14 mouse cellular contexts compared by ENCODE assay signal in the genomic region with DNA sequence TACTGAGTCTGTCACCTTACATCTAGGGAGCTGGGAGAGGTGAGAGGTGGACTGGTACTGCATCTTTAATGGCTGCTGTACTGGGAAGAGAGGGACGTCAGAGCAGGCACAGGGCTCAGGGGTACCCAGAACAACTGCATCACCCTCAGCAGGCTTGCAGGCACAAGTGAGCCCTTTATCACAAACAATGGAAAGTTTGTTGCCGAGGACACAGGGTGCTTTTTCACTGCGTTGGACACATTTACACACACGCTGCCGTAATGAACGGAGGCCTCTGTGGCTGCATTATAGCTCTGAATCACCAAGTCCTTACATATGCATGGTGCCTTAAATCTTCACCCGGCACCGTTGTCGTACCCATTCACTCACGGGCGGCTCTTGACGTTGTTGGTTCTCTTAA.
DNase-seq lines count a peak whose midpoint lies in the region; ATAC-seq and TF ChIP-seq lines count a peak whose summit lies in the region.
"Had no signal": no experiment of that assay in that cellular context is flagged by ENCODE, and none has a peak within 500 bp of the region (broad histone marks: within the 10 kb centered on the region; RNA-seq: fewer than 3 reads in every experiment).

No protein-coding gene starts in this region.

- WGBS in forebrain, postnatal 0 days: 34% methylated on average over 12 of the region's 12 CpGs
- 29% methylated on average over 12 of the region's 12 CpGs for WGBS in forebrain, embryonic 16.5 days
- 76% methylated on average over 12 of the region's 12 CpGs for WGBS in midbrain, postnatal 0 days
- 63% methylated on average over 12 of the region's 12 CpGs for WGBS in midbrain, embryonic 15.5 days
- WGBS in heart, embryonic 12.5 days: 79% methylated on average over 12 of the region's 12 CpGs

- peak; percentile 29; the same call in 1 of the 2 replicates for ATAC-seq in forebrain, postnatal 0 days
- no peak for ATAC-seq in forebrain, embryonic 16.5 days
- no peak for ATAC-seq in midbrain, postnatal 0 days (ENCODE audit: low FRiP score)
- no peak for ATAC-seq in midbrain, embryonic 15.5 days (replicated peaks)
- ATAC-seq in heart, embryonic 12.5 days (ENCODE audit: insufficient number of reproducible peaks, low FRiP score): no peak

- H3K4me2 ChIP-seq in forebrain, postnatal 0 days (ENCODE audit: low read depth): no peak overlapping the region
- no peak overlapping the region for H3K4me2 ChIP-seq in forebrain, embryonic 16.5 days (ENCODE audit: low read length)
- H3K4me2 ChIP-seq in midbrain, postnatal 0 days (ENCODE audit: low read depth, low read length, poor library complexity, severe bottlenecking): no peak overlapping the region
- H3K4me2 ChIP-seq in midbrain, embryonic 15.5 days: no peak overlapping the region
- no peak overlapping the region for H3K4me2 ChIP-seq in heart, embryonic 12.5 days
- H3K4me2 ChIP-seq: hindbrain, embryonic 14.5 days; liver, embryonic 11.5 days; midbrain, embryonic 11.5 days had no signal

- no peaks in the 10 kb centered on the region for H3K36me3 ChIP-seq in forebrain, postnatal 0 days (ENCODE audit: insufficient read depth)
- H3K36me3 ChIP-seq in forebrain, embryonic 16.5 days (ENCODE audit: control insufficient read depth, insufficient read depth): no peaks in the 10 kb centered on the region
- H3K36me3 ChIP-seq in midbrain, postnatal 0 days (ENCODE audit: insufficient read depth, low read length): no peaks in the 10 kb centered on the region
- H3K36me3 ChIP-seq in midbrain, embryonic 15.5 days (replicated peaks): no peaks in the 10 kb centered on the region
- no peaks in the 10 kb centered on the region for H3K36me3 ChIP-seq in heart, embryonic 12.5 days

- H3K27me3 ChIP-seq in forebrain, postnatal 0 days (ENCODE audit: insufficient read depth, low read length): no peaks in the 10 kb centered on the region
- no peaks in the 10 kb centered on the region for H3K27me3 ChIP-seq in forebrain, embryonic 16.5 days (replicated peaks; ENCODE audit: control insufficient read depth, insufficient read depth, low read length)
- no peaks in the 10 kb centered on the region for H3K27me3 ChIP-seq in midbrain, postnatal 0 days (ENCODE audit: insufficient read depth, low read length)
- no peaks in the 10 kb centered on the region for H3K27me3 ChIP-seq in midbrain, embryonic 15.5 days (replicated peaks)
- H3K27me3 ChIP-seq in heart, embryonic 12.5 days (replicated peaks): no peaks in the 10 kb centered on the region

- H3K9ac ChIP-seq in forebrain, postnatal 0 days: no peak overlapping the region
- H3K9ac ChIP-seq in forebrain, embryonic 16.5 days (replicated peaks; ENCODE audit: low read depth, low read length): no peak overlapping the region
- no peak overlapping the region for H3K9ac ChIP-seq in midbrain, postnatal 0 days (replicated peaks; ENCODE audit: low read length, poor library complexity, severe bottlenecking)
- H3K9ac ChIP-seq in midbrain, embryonic 15.5 days: no peak overlapping the region
- no peak overlapping the region for H3K9ac ChIP-seq in heart, embryonic 12.5 days
- H3K9ac ChIP-seq: hindbrain, embryonic 14.5 days had no signal

- TF ChIP-seq CTCF in forebrain, postnatal 0 days (IDR thresholded peaks at IDR 0.05; ENCODE audit: low read depth): no peak
- no peak for TF ChIP-seq CTCF in midbrain, postnatal 0 days (IDR thresholded peaks at IDR 0.05)

- no peak overlapping the region for H3K27ac ChIP-seq in forebrain, postnatal 0 days (ENCODE audit: low read depth, low read length)
- H3K27ac ChIP-seq in forebrain, embryonic 16.5 days (ENCODE audit: low read length): no peak overlapping the region
- no peak overlapping the region for H3K27ac ChIP-seq in midbrain, postnatal 0 days (ENCODE audit: low read depth, low read length)
- no peak overlapping the region for H3K27ac ChIP-seq in midbrain, embryonic 15.5 days
- no peak overlapping the region for H3K27ac ChIP-seq in heart, embryonic 12.5 days (ENCODE audit: poor library complexity, severe bottlenecking)
- H3K27ac ChIP-seq: hindbrain, embryonic 14.5 days had no signal

- no peaks in the 10 kb centered on the region for H3K4me1 ChIP-seq in forebrain, postnatal 0 days (ENCODE audit: insufficient read depth)
- 0 out of 2 replicates have a peak, but pooled peaks cover 2% of the 10 kb centered on the region for H3K4me1 ChIP-seq in forebrain, embryonic 16.5 days (replicated peaks; ENCODE audit: control insufficient read depth, insufficient read depth, low read length)
- H3K4me1 ChIP-seq in midbrain, postnatal 0 days (ENCODE audit: insufficient read depth, low read length): no peaks in the 10 kb centered on the region
- no peaks in the 10 kb centered on the region for H3K4me1 ChIP-seq in midbrain, embryonic 15.5 days
- H3K4me1 ChIP-seq in heart, embryonic 12.5 days (replicated peaks): 0 out of 2 replicates have a peak, but pooled peaks cover 3% of the 10 kb centered on the region

- no peaks in the 10 kb centered on the region for H3K9me3 ChIP-seq in forebrain, postnatal 0 days (ENCODE audit: low read length)
- no peaks in the 10 kb centered on the region for H3K9me3 ChIP-seq in forebrain, embryonic 16.5 days (ENCODE audit: control insufficient read depth, low read length)
- no peaks in the 10 kb centered on the region for H3K9me3 ChIP-seq in midbrain, postnatal 0 days (ENCODE audit: low read length)
- H3K9me3 ChIP-seq in midbrain, embryonic 15.5 days: no peaks in the 10 kb centered on the region
- no peaks in the 10 kb centered on the region for H3K9me3 ChIP-seq in heart, embryonic 12.5 days (replicated peaks)

- no peak overlapping the region for H3K4me3 ChIP-seq in forebrain, postnatal 0 days (ENCODE audit: low read depth, low read length)
- no peak overlapping the region for H3K4me3 ChIP-seq in forebrain, embryonic 16.5 days (replicated peaks; ENCODE audit: low read length)
- H3K4me3 ChIP-seq in midbrain, postnatal 0 days (ENCODE audit: low read depth, low read length): no peak overlapping the region
- no peak overlapping the region for H3K4me3 ChIP-seq in midbrain, embryonic 15.5 days
- H3K4me3 ChIP-seq in heart, embryonic 12.5 days: no peak overlapping the region

- no peak for DNase-seq in forebrain, postnatal 0 days
- DNase-seq in midbrain, postnatal 0 days (ENCODE audit: low spot score): peak; percentile 30
- peak; percentile 21 for DNase-seq in layer of hippocampus, adult 9-10 months (ENCODE audit: low spot score)
- peak; percentile 30 for DNase-seq in mesoderm, embryonic 11.5 days (ENCODE audit: low read depth, low spot score)
- no peak for DNase-seq in thymus, postnatal 36 days
- DNase-seq: adrenal gland, postnatal 10 days; embryo, embryonic 11 days; kidney, adult 18-20 months had no signal

Comparison
In these comparisons a context has a peak if more than half of its experiments do, and no peak if none do; other contexts are left out.
1. DNase-seq: peak in midbrain, postnatal 0 days (single experiment), layer of hippocampus, adult 9-10 months (single experiment) and mesoderm, embryonic 11.5 days (single experiment); none in forebrain, postnatal 0 days (single experiment) and thymus, postnatal 36 days (0 of 2).